Mouse (Mus musculus): ENCODE data around the gene Nars2. TPM values are rescaled to one million over a fixed set of nuclear protein-coding genes. Genes with fewer than 3 reads are reported as not detected.
"Not testable (repeated sequence)": the region's sequence is repeated elsewhere in the genome, so short reads cannot be mapped to it uniquely, and the experiment has no call there.

Nars2 gene
- polyA plus RNA-seq, 1 experiment from 2014 or later, result 22.0 TPM

- H3K4me1 ChIP-seq (ENCODE audit: control insufficient read depth, insufficient read depth, low read length), result no peaks in the 10 kb centered on the region
- H3K27me3 ChIP-seq (ENCODE audit: control insufficient read depth, insufficient read depth, low read length), result peaks cover 8% of the 10 kb centered on the region
- no peak overlapping the region for H3K4me2 ChIP-seq (ENCODE audit: low read depth, low read length)
- ATAC-seq (replicated peaks; ENCODE audit: extremely low read depth, insufficient read depth, low FRiP score), result no peak
- H3K9me3 ChIP-seq (replicated peaks; ENCODE audit: control insufficient read depth, low read length), result no peaks in the 10 kb centered on the region
- no peak overlapping the region for H3K4me3 ChIP-seq (ENCODE audit: low read length)
- H3K9ac ChIP-seq (ENCODE audit: low read length), result no peak overlapping the region
- no peaks in the 10 kb centered on the region for H3K36me3 ChIP-seq (ENCODE audit: control insufficient read depth, insufficient read depth)
- WGBS, result 69% methylated on average over 5 of the region's 5 CpGs
- no peak overlapping the region for H3K27ac ChIP-seq (ENCODE audit: low read length)
These were observed 41.4 kb upstream of the Nars2 start for GRCm38 (mm10) chr7:96909856-96910255.

- Histone ChIP-seq H3K9ac (ENCODE audit: low read length) (no peak overlapping the region), H3K4me3 (ENCODE audit: low read length) (no peak overlapping the region), H3K9me3 (replicated peaks; ENCODE audit: control insufficient read depth, low read length) (no peaks in the 10 kb centered on the region), H3K4me1 (ENCODE audit: control insufficient read depth, insufficient read depth, low read length) (no peaks in the 10 kb centered on the region), H3K27ac (ENCODE audit: low read length) (no peak overlapping the region), H3K27me3 (ENCODE audit: control insufficient read depth, insufficient read depth, low read length) (peaks cover 8% of the 10 kb centered on the region), H3K4me2 (ENCODE audit: low read depth, low read length) (no peak overlapping the region), H3K36me3 (ENCODE audit: control insufficient read depth, insufficient read depth) (no peaks in the 10 kb centered on the region)
- WGBS, result 71% methylated on average over 12 of the region's 12 CpGs
- no peak for ATAC-seq (replicated peaks; ENCODE audit: extremely low read depth, insufficient read depth, low FRiP score)
These were observed 40.9 kb upstream of the Nars2 start for GRCm38 (mm10) chr7:96910310-96910960.

- H3K27me3 ChIP-seq (ENCODE audit: control insufficient read depth, insufficient read depth, low read length), result peaks cover 12% of the 10 kb centered on the region
- 5% methylated on average over 6 of the region's 6 CpGs for WGBS
These were observed 37.3 kb upstream of the Nars2 start for GRCm38 (mm10) chr7:96914031-96914430.

GRCm38 (mm10) chr7:96915452-96916105, 35.7 kb upstream of the Nars2 start:
- Histone ChIP-seq H3K9me3 (replicated peaks; ENCODE audit: control insufficient read depth, low read length) (no peaks in the 10 kb centered on the region), H3K27me3 (ENCODE audit: control insufficient read depth, insufficient read depth, low read length) (peaks cover 12% of the 10 kb centered on the region), H3K36me3 (ENCODE audit: control insufficient read depth, insufficient read depth) (no peaks in the 10 kb centered on the region), H3K4me2 (ENCODE audit: low read depth, low read length) (no peak overlapping the region), H3K27ac (ENCODE audit: low read length) (no peak overlapping the region), H3K4me3 (ENCODE audit: low read length) (no peak overlapping the region), H3K4me1 (ENCODE audit: control insufficient read depth, insufficient read depth, low read length) (no peaks in the 10 kb centered on the region), H3K9ac (ENCODE audit: low read length) (no peak overlapping the region)
- WGBS, result 1% methylated on average over 2 of the region's 2 CpGs
- peak; percentile 23; the same call in 1 of the 2 replicates for ATAC-seq (replicated peaks; ENCODE audit: extremely low read depth, insufficient read depth, low FRiP score)

More at GRCm38 (mm10) chr7:96914031-96914430, 37.3 kb upstream of the Nars2 start:
- no peaks in the 10 kb centered on the region for H3K36me3 ChIP-seq (ENCODE audit: control insufficient read depth, insufficient read depth)
- H3K4me2 ChIP-seq (ENCODE audit: low read depth, low read length), result no peak overlapping the region
- H3K27ac ChIP-seq (ENCODE audit: low read length), result no peak overlapping the region
- H3K4me1 ChIP-seq (ENCODE audit: control insufficient read depth, insufficient read depth, low read length), result no peaks in the 10 kb centered on the region
- H3K9me3 ChIP-seq (replicated peaks; ENCODE audit: control insufficient read depth, low read length), result no peaks in the 10 kb centered on the region
- H3K4me3 ChIP-seq (ENCODE audit: low read length), result no peak overlapping the region
- no peak overlapping the region for H3K9ac ChIP-seq (ENCODE audit: low read length)
- no peak for ATAC-seq (replicated peaks; ENCODE audit: extremely low read depth, insufficient read depth, low FRiP score)

- peaks cover 4% of the 10 kb centered on the region; the same call in 1 of the 2 replicates for H3K27me3 ChIP-seq (ENCODE audit: control insufficient read depth, insufficient read depth, low read length)
- WGBS, result 80% methylated on average over 7 of the region's 7 CpGs
- no peak overlapping the region for H3K27ac ChIP-seq (ENCODE audit: low read length)
- H3K4me3 ChIP-seq (ENCODE audit: low read length), result no peak overlapping the region
- no peak overlapping the region for H3K4me2 ChIP-seq (ENCODE audit: low read depth, low read length)
- H3K4me1 ChIP-seq (ENCODE audit: control insufficient read depth, insufficient read depth, low read length), result no peaks in the 10 kb centered on the region
- no peaks in the 10 kb centered on the region for H3K9me3 ChIP-seq (replicated peaks; ENCODE audit: control insufficient read depth, low read length)
- ATAC-seq (replicated peaks; ENCODE audit: extremely low read depth, insufficient read depth, low FRiP score), result no peak
- no peak overlapping the region for H3K9ac ChIP-seq (ENCODE audit: low read length)
- H3K36me3 ChIP-seq (ENCODE audit: control insufficient read depth, insufficient read depth), result no peaks in the 10 kb centered on the region
These were observed 30.7 kb upstream of the Nars2 start for GRCm38 (mm10) chr7:96920447-96921095.

DNA sequence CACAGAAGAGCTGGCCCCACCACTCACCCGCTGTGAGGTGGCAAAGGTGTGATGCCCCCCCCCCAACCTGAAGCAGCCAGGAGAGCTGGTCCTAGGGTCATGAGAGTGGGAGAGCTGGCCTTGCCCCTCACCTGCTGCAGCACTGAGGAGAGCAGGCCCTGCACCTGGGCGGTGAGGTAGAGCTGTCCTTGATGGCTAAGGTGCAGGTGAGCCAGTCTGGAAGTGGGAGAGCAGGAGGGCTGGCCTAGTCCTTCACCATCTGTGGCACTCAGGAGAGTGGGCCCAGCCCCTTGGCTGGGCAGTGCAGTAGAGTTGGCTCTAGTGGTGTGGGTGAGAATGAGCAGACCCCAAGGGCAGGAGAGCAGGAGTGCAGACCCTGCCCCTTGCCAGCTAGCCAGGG, 28.4 kb upstream of the Nars2 start:
- WGBS, result 87% methylated on average over 2 of the region's 2 CpGs
- H3K27ac ChIP-seq (ENCODE audit: low read length), result no peak overlapping the region
- no peaks in the 10 kb centered on the region for H3K4me1 ChIP-seq (ENCODE audit: control insufficient read depth, insufficient read depth, low read length)
- H3K4me3 ChIP-seq (ENCODE audit: low read length), result no peak overlapping the region
- ATAC-seq (replicated peaks; ENCODE audit: extremely low read depth, insufficient read depth, low FRiP score), result no peak
- no peak overlapping the region for H3K4me2 ChIP-seq (ENCODE audit: low read depth, low read length)
- no peaks in the 10 kb centered on the region for H3K9me3 ChIP-seq (replicated peaks; ENCODE audit: control insufficient read depth, low read length)
- H3K27me3 ChIP-seq (ENCODE audit: control insufficient read depth, insufficient read depth, low read length), result no peaks in the 10 kb centered on the region
- H3K9ac ChIP-seq (ENCODE audit: low read length), result no peak overlapping the region
- H3K36me3 ChIP-seq (ENCODE audit: control insufficient read depth, insufficient read depth), result no peaks in the 10 kb centered on the region

DNA sequence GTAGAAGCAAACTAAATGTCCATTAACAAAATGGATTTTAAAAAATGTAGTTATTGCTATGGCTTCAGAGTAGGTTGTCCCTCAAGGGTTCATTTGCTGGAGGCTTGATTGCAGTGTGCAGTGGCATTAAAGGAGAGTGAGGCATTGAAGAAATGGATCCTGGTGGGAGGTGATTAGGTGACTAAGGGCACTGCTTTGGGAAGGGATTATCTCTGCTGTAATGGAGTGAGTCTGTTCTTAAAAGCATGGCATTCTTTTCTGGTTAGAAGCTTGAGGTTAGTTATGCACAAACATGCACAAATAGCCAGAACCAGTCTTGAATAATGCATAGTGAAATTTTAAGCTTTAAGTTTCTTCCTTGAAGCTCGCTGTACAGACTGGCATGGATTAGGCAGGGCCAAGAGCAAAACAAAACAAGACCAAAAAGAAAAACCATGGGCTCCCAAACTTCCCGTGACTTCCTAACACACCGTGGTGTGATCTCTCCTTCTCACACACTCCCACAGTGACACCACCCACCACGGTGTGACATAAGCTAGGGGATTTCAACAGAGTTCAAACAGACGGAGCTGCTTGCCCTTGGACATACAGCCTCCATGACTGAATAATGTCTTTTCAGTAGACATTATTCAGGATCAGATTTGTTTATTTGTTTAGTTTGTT, 7.5 kb upstream of the Nars2 start:
- no peaks in the 10 kb centered on the region for H3K36me3 ChIP-seq (ENCODE audit: control insufficient read depth, insufficient read depth)
- H3K27me3 ChIP-seq (ENCODE audit: control insufficient read depth, insufficient read depth, low read length), result no peaks in the 10 kb centered on the region; the same call in 1 of the 2 replicates
- no peaks in the 10 kb centered on the region for H3K4me1 ChIP-seq (ENCODE audit: control insufficient read depth, insufficient read depth, low read length)
- H3K27ac ChIP-seq (ENCODE audit: low read length), result no peak overlapping the region
- H3K4me2 ChIP-seq (ENCODE audit: low read depth, low read length), result no peak overlapping the region
- WGBS, result 64% methylated on average over 5 of the region's 5 CpGs
- H3K4me3 ChIP-seq (ENCODE audit: low read length), result no peak overlapping the region
- ATAC-seq (replicated peaks; ENCODE audit: extremely low read depth, insufficient read depth, low FRiP score), result no peak
- no peak overlapping the region for H3K9ac ChIP-seq (ENCODE audit: low read length)
- no peaks in the 10 kb centered on the region; the same call in 1 of the 2 replicates for H3K9me3 ChIP-seq (replicated peaks; ENCODE audit: control insufficient read depth, low read length)

- not testable (repeated sequence) for H3K4me1 ChIP-seq (ENCODE audit: control insufficient read depth, insufficient read depth, low read length); H3K9ac ChIP-seq (ENCODE audit: low read length); H3K9me3 ChIP-seq (replicated peaks; ENCODE audit: control insufficient read depth, low read length); H3K36me3 ChIP-seq (ENCODE audit: control insufficient read depth, insufficient read depth); ATAC-seq (replicated peaks; ENCODE audit: extremely low read depth, insufficient read depth, low FRiP score); H3K27me3 ChIP-seq (ENCODE audit: control insufficient read depth, insufficient read depth, low read length); H3K4me3 ChIP-seq (ENCODE audit: low read length); H3K27ac ChIP-seq (ENCODE audit: low read length); H3K4me2 ChIP-seq (ENCODE audit: low read depth, low read length)
- WGBS, result 85% methylated on average over 8 of the region's 8 CpGs
These were observed 4.8 kb upstream of the Nars2 start for GRCm38 (mm10) chr7:96946501-96946900.

Data from heart, embryonic 16.5 days (tissue).